Mouse (Mus musculus): ENCODE data around the gene Sorcs2. TPM values are rescaled to one million over a fixed set of nuclear protein-coding genes. Genes with fewer than 3 reads are reported as not detected.
A peak's percentile ranks its signal among the peaks of the same experiment; 100 is the strongest.

Sorcs2 gene
- polyA plus RNA-seq, 1 experiment from 2014 or later, result 8.3 TPM

DNA sequence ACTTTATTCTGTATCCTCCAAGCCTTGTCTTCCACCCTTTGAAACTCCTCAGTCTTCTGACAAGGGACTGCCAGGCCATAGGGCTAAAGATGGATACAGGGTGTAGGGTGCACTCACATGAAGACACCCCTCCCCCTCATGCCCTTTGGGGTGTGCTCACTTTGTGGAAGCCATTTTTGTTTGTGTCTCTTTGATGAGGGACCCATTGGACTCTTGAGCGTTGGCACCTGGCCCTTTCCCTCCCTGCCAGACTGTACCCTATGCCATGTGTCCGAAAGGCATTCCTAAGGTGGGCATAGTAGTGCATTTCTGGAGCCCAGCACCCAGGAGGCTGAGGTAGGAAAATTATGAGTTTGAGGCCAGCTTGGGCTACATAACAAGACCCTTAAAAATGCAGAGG is 341.0 kb downstream of the Sorcs2 start:
- H3K9me3 ChIP-seq (replicated peaks), result no peaks in the 10 kb centered on the region
- H3K27me3 ChIP-seq (ENCODE audit: low read depth, poor library complexity, severe bottlenecking), result no peaks in the 10 kb centered on the region
- WGBS, result 92% methylated on average over 2 of the region's 2 CpGs
- H3K4me1 ChIP-seq, result no peaks in the 10 kb centered on the region
- no peak for DNase-seq (ENCODE audit: low spot score)
- H3K27ac ChIP-seq, result no peak overlapping the region
- H3K4me3 ChIP-seq, result no peak overlapping the region
- H3K36me3 ChIP-seq, result no peaks in the 10 kb centered on the region

DNA sequence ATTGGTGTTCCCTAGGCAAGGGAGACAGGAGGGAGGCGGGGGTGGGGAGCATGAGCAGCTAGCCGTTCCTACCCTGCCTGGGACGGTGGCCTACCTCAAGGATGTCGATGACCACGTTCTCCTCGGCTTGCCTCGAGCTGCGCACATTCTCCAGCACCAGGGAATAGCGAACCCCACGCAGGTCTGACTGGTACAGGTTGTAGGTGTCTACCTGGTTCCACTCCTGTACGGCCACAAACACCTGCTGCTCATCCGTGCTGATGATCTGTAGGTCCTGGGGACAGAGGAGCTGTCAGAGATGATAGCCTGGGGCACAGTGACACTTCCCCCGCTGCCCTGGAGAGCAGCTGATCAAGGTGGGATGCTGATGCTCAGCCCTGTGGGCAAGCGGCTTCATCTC is 342.1 kb downstream of the Sorcs2 start:
- 91% methylated on average over 14 of the region's 14 CpGs for WGBS
- no peaks in the 10 kb centered on the region for H3K27me3 ChIP-seq (ENCODE audit: low read depth, poor library complexity, severe bottlenecking)
- no peak for DNase-seq (ENCODE audit: low spot score)
- H3K36me3 ChIP-seq, result no peaks in the 10 kb centered on the region
- H3K4me3 ChIP-seq, result no peak overlapping the region
- no peak overlapping the region for H3K27ac ChIP-seq
- no peaks in the 10 kb centered on the region for H3K9me3 ChIP-seq (replicated peaks)
- H3K4me1 ChIP-seq, result no peaks in the 10 kb centered on the region

GRCm38 (mm10) chr5:36054498-36054897 is 343.4 kb downstream of the Sorcs2 start:
- Histone ChIP-seq H3K27ac (no peak overlapping the region), H3K36me3 (no peaks in the 10 kb centered on the region), H3K4me3 (no peak overlapping the region), H3K4me1 (no peaks in the 10 kb centered on the region), H3K27me3 (ENCODE audit: low read depth, poor library complexity, severe bottlenecking) (no peaks in the 10 kb centered on the region), H3K9me3 (replicated peaks) (no peaks in the 10 kb centered on the region)
- 71% methylated on average over 3 of the region's 3 CpGs for WGBS
- no peak for DNase-seq (ENCODE audit: low spot score)

- Histone ChIP-seq H3K27ac (no peak overlapping the region), H3K27me3 (ENCODE audit: low read depth, poor library complexity, severe bottlenecking) (no peaks in the 10 kb centered on the region), H3K9me3 (replicated peaks) (no peaks in the 10 kb centered on the region), H3K4me3 (no peak overlapping the region), H3K36me3 (no peaks in the 10 kb centered on the region), H3K4me1 (peaks cover 14% of the 10 kb centered on the region)
- no peak for DNase-seq (ENCODE audit: low spot score)
- 86% methylated on average over 2 of the region's 2 CpGs for WGBS
Observed at GRCm38 (mm10) chr5:36043154-36043553, 354.8 kb downstream of the Sorcs2 start.

GRCm38 (mm10) chr5:36041756-36042155 is 356.2 kb downstream of the Sorcs2 start:
- no peak for DNase-seq (ENCODE audit: low spot score)
- Histone ChIP-seq H3K4me3 (no peak overlapping the region), H3K27ac (no peak overlapping the region), H3K36me3 (no peaks in the 10 kb centered on the region), H3K4me1 (peaks cover 14% of the 10 kb centered on the region), H3K9me3 (replicated peaks) (no peaks in the 10 kb centered on the region), H3K27me3 (ENCODE audit: low read depth, poor library complexity, severe bottlenecking) (no peaks in the 10 kb centered on the region)
- 91% methylated on average over 6 of the region's 6 CpGs for WGBS

DNA sequence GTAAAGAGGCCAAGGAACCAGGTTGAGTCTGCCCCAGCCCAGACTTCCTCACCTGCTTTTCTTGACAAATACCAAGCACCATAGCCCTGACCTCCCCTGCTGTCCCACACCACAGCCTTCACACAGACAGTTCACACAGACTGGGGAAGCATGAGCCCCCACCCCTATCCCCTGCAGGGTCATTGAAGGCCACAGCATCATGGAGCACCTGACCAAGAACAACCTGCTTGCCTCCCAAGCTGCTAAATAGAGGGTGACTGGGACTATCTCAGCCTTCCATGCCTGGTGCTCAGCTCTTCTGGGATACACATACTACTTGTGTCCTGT is 356.7 kb downstream of the Sorcs2 start:
- Histone ChIP-seq H3K9me3 (replicated peaks) (no peaks in the 10 kb centered on the region), H3K27ac (peak overlapping the region; percentile 25; the same call in 1 of the 2 replicates), H3K4me1 (peaks cover 14% of the 10 kb centered on the region), H3K4me3 (no peak overlapping the region), H3K27me3 (ENCODE audit: low read depth, poor library complexity, severe bottlenecking) (no peaks in the 10 kb centered on the region), H3K36me3 (no peaks in the 10 kb centered on the region)
- no peak for DNase-seq (ENCODE audit: low spot score)

GRCm38 (mm10) chr5:36040398-36041235 is 357.3 kb downstream of the Sorcs2 start:
- no peaks in the 10 kb centered on the region for H3K27me3 ChIP-seq (ENCODE audit: low read depth, poor library complexity, severe bottlenecking)
- H3K36me3 ChIP-seq, result no peaks in the 10 kb centered on the region
- H3K27ac ChIP-seq, result peak overlapping the region; percentile 25; the same call in 1 of the 2 replicates
- DNase-seq (ENCODE audit: low spot score), result no peak
- 84% methylated on average over 13 of the region's 13 CpGs for WGBS
- peaks cover 14% of the 10 kb centered on the region for H3K4me1 ChIP-seq
- H3K9me3 ChIP-seq (replicated peaks), result no peaks in the 10 kb centered on the region
- no peak overlapping the region for H3K4me3 ChIP-seq

DNA sequence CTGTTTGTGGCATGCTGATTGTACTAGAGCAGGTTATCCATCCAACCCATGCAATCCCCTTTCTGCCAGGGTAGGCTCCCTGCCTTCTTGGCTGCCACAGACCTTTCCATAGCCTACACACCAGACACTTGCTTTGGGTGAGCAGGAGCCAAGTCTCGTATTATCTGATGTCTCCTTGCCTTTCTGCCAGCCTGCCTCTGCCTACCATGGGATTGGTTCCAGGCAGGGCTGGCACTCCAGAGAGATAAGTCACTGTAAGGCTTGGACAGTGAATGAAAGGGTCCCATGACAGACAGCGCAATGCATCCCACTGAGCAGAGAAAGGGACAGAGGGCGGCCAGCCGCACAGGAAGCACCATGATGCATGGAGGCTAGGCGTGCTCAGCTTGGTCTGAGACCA is 358.3 kb downstream of the Sorcs2 start:
- Histone ChIP-seq H3K27ac (no peak overlapping the region), H3K36me3 (no peaks in the 10 kb centered on the region), H3K27me3 (ENCODE audit: low read depth, poor library complexity, severe bottlenecking) (no peaks in the 10 kb centered on the region), H3K4me1 (peaks cover 14% of the 10 kb centered on the region), H3K4me3 (no peak overlapping the region), H3K9me3 (replicated peaks) (no peaks in the 10 kb centered on the region)
- DNase-seq (ENCODE audit: low spot score), result no peak
- 91% methylated on average over 5 of the region's 5 CpGs for WGBS

DNA sequence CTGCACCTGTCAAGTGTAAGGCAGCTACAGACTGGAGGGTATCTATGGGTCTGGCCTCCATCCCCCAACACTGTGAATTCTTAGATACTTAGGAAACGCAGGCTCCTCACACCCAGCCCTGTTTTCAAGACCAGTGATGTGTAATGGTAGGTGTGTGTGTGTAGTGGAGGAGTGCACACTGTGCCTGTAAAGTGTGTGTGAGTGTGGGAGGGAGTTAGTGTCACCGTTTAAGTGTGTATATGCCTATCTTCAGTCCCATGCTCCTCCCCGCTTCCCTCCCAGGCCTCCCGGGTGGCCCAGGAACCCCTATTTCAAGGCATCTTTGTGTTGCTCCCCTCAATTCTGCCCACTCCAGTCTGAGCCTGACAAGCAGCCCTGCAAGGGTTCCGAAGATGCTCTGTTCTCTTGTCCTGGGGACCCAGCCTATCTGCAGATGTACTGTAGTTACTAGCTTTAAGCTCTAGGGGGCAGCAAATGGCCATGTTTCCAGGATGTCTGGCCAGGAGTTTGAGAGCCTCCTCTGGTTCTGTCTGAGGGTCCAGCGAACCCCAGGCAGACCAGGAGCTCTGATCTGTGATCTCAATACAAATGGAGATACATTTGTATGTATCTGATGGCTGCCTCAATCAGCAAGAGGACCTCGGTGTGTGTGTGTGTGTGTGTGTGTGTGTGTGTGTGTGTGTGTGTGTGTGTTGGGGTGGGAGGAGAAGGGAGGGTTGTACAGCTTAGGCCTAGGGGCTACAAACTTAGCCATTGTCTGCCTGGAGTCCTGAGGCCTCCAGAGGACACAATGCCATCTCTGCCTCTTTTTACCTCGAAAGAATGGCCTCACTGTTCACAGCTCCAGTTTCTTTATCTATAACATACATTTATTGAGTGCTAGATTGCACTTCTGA is 364.2 kb downstream of the Sorcs2 start:
- H3K9me3 ChIP-seq (replicated peaks), result no peaks in the 10 kb centered on the region

GRCm38 (mm10) chr5:36025076-36025475 is 372.9 kb downstream of the Sorcs2 start:
- WGBS, result 81% methylated on average over 4 of the region's 4 CpGs
- Histone ChIP-seq H3K4me1 (no peaks in the 10 kb centered on the region; the same call in 1 of the 2 replicates), H3K27ac (no peak overlapping the region)

More for the DNA sequence above, 364.2 kb downstream of the Sorcs2 start:
- peak; percentile 70 for DNase-seq (ENCODE audit: low spot score)
- Histone ChIP-seq H3K27me3 (ENCODE audit: low read depth, poor library complexity, severe bottlenecking) (no peaks in the 10 kb centered on the region), H3K4me1 (no peaks in the 10 kb centered on the region), H3K27ac (no peak overlapping the region), H3K4me3 (no peak overlapping the region), H3K36me3 (no peaks in the 10 kb centered on the region)
- WGBS, result 52% methylated on average over 8 of the region's 8 CpGs

GRCm38 (mm10) chr5:36024003-36024685 is 373.8 kb downstream of the Sorcs2 start:
- Histone ChIP-seq H3K27me3 (ENCODE audit: low read depth, poor library complexity, severe bottlenecking) (no peaks in the 10 kb centered on the region), H3K4me1 (peaks cover 3% of the 10 kb centered on the region; the same call in 1 of the 2 replicates), H3K4me3 (no peak overlapping the region), H3K27ac (no peak overlapping the region), H3K9me3 (replicated peaks) (no peaks in the 10 kb centered on the region), H3K36me3 (no peaks in the 10 kb centered on the region)
- no peak for DNase-seq (ENCODE audit: low spot score)
- WGBS, result 89% methylated on average over 9 of the region's 9 CpGs

More at GRCm38 (mm10) chr5:36025076-36025475, 372.9 kb downstream of the Sorcs2 start:
- Histone ChIP-seq H3K9me3 (replicated peaks) (no peaks in the 10 kb centered on the region), H3K36me3 (no peaks in the 10 kb centered on the region), H3K27me3 (ENCODE audit: low read depth, poor library complexity, severe bottlenecking) (no peaks in the 10 kb centered on the region), H3K4me3 (no peak overlapping the region)
- no peak for DNase-seq (ENCODE audit: low spot score)

- Histone ChIP-seq H3K27me3 (ENCODE audit: low read depth, poor library complexity, severe bottlenecking) (no peaks in the 10 kb centered on the region), H3K4me3 (no peak overlapping the region), H3K36me3 (no peaks in the 10 kb centered on the region), H3K27ac (no peak overlapping the region), H3K9me3 (replicated peaks) (no peaks in the 10 kb centered on the region), H3K4me1 (0 out of 2 replicates have a peak, but pooled peaks cover 3% of the 10 kb centered on the region)
- no peak for DNase-seq (ENCODE audit: low spot score)
- 92% methylated on average over 1 of the region's 1 CpGs for WGBS
Observed at GRCm38 (mm10) chr5:36022361-36022760, 375.6 kb downstream of the Sorcs2 start.

Data from limb, embryonic 10.5 days (tissue).